Mouse (Mus musculus): ENCODE results near the gene Lrrc63. TPM values are rescaled to one million over a fixed set of nuclear protein-coding genes. Genes with fewer than 3 reads are reported as not detected.
"Not testable (repeated sequence)": the region's sequence is repeated elsewhere in the genome, so short reads cannot be mapped to it uniquely, and the experiment has no call there.

Lrrc63 gene
- polyA plus RNA-seq, 1 experiment from 2014 or later = 0.08 TPM

- no peaks in the 10 kb centered on the region for H3K9me3 ChIP-seq
- WGBS = 89% methylated on average over 3 of the region's 3 CpGs
- H3K4me1 ChIP-seq (replicated peaks) = no peaks in the 10 kb centered on the region
- H3K27ac ChIP-seq = no peak overlapping the region
- no peaks in the 10 kb centered on the region for H3K36me3 ChIP-seq
- H3K9ac ChIP-seq (replicated peaks) = no peak overlapping the region
- no peak overlapping the region for H3K4me2 ChIP-seq
- no peak overlapping the region for H3K4me3 ChIP-seq (replicated peaks)
- no peaks in the 10 kb centered on the region for H3K27me3 ChIP-seq
- ATAC-seq (ENCODE audit: insufficient number of reproducible peaks, insufficient read depth, low FRiP score, low TSS enrichment, low read depth) = no peak
Observed at GRCm38 (mm10) chr14:75168501-75168900, 37.8 kb upstream of the Lrrc63 start.

GRCm38 (mm10) chr14:75165574-75166131 is 35.0 kb upstream of the Lrrc63 start:
- Histone ChIP-seq H3K27ac (no peak overlapping the region), H3K9ac (replicated peaks) (no peak overlapping the region), H3K4me3 (replicated peaks) (no peak overlapping the region), H3K27me3 (no peaks in the 10 kb centered on the region), H3K36me3 (no peaks in the 10 kb centered on the region), H3K9me3 (no peaks in the 10 kb centered on the region), H3K4me2 (no peak overlapping the region), H3K4me1 (replicated peaks) (no peaks in the 10 kb centered on the region)
- WGBS = 73% methylated on average over 2 of the region's 2 CpGs
- ATAC-seq (ENCODE audit: insufficient number of reproducible peaks, insufficient read depth, low FRiP score, low TSS enrichment, low read depth) = no peak

GRCm38 (mm10) chr14:75164345-75164744 is 33.7 kb upstream of the Lrrc63 start:
- Histone ChIP-seq H3K27me3 (no peaks in the 10 kb centered on the region), H3K4me3 (replicated peaks) (no peak overlapping the region), H3K4me1 (replicated peaks) (no peaks in the 10 kb centered on the region), H3K27ac (no peak overlapping the region), H3K9ac (replicated peaks) (no peak overlapping the region), H3K9me3 (no peaks in the 10 kb centered on the region), H3K36me3 (no peaks in the 10 kb centered on the region), H3K4me2 (no peak overlapping the region)
- ATAC-seq (ENCODE audit: insufficient number of reproducible peaks, insufficient read depth, low FRiP score, low TSS enrichment, low read depth) = no peak
- 95% methylated on average over 9 of the region's 9 CpGs for WGBS

- H3K27ac ChIP-seq = no peak overlapping the region
- no peak overlapping the region for H3K9ac ChIP-seq (replicated peaks)
- ATAC-seq (ENCODE audit: insufficient number of reproducible peaks, insufficient read depth, low FRiP score, low TSS enrichment, low read depth) = no peak
- WGBS = 83% methylated on average over 8 of the region's 8 CpGs
- no peaks in the 10 kb centered on the region for H3K4me1 ChIP-seq (replicated peaks)
- H3K4me2 ChIP-seq = no peak overlapping the region
- no peaks in the 10 kb centered on the region for H3K9me3 ChIP-seq
- no peaks in the 10 kb centered on the region for H3K27me3 ChIP-seq
- no peaks in the 10 kb centered on the region for H3K36me3 ChIP-seq
- no peak overlapping the region for H3K4me3 ChIP-seq (replicated peaks)
Observed at GRCm38 (mm10) chr14:75163866-75164265, 33.2 kb upstream of the Lrrc63 start.

- H3K4me1 ChIP-seq (replicated peaks) = no peaks in the 10 kb centered on the region
- H3K4me3 ChIP-seq (replicated peaks) = no peak overlapping the region
- H3K9ac ChIP-seq (replicated peaks) = no peak overlapping the region
- WGBS = 85% methylated on average over 2 of the region's 2 CpGs
- no peaks in the 10 kb centered on the region for H3K9me3 ChIP-seq
- H3K27me3 ChIP-seq = no peaks in the 10 kb centered on the region
- no peak overlapping the region for H3K27ac ChIP-seq
- no peak overlapping the region for H3K4me2 ChIP-seq
- ATAC-seq (ENCODE audit: insufficient number of reproducible peaks, insufficient read depth, low FRiP score, low TSS enrichment, low read depth) = no peak
- H3K36me3 ChIP-seq = no peaks in the 10 kb centered on the region
Observed at GRCm38 (mm10) chr14:75159375-75159774, 28.7 kb upstream of the Lrrc63 start.

- Histone ChIP-seq H3K4me3 (replicated peaks) (no peak overlapping the region), H3K36me3 (no peaks in the 10 kb centered on the region), H3K27ac (no peak overlapping the region), H3K9ac (replicated peaks) (no peak overlapping the region), H3K27me3 (no peaks in the 10 kb centered on the region), H3K9me3 (no peaks in the 10 kb centered on the region), H3K4me1 (replicated peaks) (no peaks in the 10 kb centered on the region), H3K4me2 (no peak overlapping the region)
- no peak for ATAC-seq (ENCODE audit: insufficient number of reproducible peaks, insufficient read depth, low FRiP score, low TSS enrichment, low read depth)
- WGBS = 82% methylated on average over 8 of the region's 8 CpGs
Observed at GRCm38 (mm10) chr14:75154481-75154880, 23.8 kb upstream of the Lrrc63 start.

GRCm38 (mm10) chr14:75151146-75151545 is 20.5 kb upstream of the Lrrc63 start:
- Histone ChIP-seq H3K4me1 (replicated peaks) (no peaks in the 10 kb centered on the region), H3K9me3 (no peaks in the 10 kb centered on the region), H3K36me3 (no peaks in the 10 kb centered on the region), H3K9ac (replicated peaks) (no peak overlapping the region), H3K27ac (no peak overlapping the region), H3K4me2 (no peak overlapping the region), H3K27me3 (no peaks in the 10 kb centered on the region), H3K4me3 (replicated peaks) (no peak overlapping the region)
- ATAC-seq (ENCODE audit: insufficient number of reproducible peaks, insufficient read depth, low FRiP score, low TSS enrichment, low read depth) = no peak
- 79% methylated on average over 3 of the region's 3 CpGs for WGBS

- no peak for ATAC-seq (ENCODE audit: insufficient number of reproducible peaks, insufficient read depth, low FRiP score, low TSS enrichment, low read depth)
- 67% methylated on average over 2 of the region's 2 CpGs for WGBS
- no peaks in the 10 kb centered on the region for H3K4me1 ChIP-seq (replicated peaks)
- no peaks in the 10 kb centered on the region for H3K27me3 ChIP-seq
- H3K9me3 ChIP-seq = no peaks in the 10 kb centered on the region
- no peak overlapping the region for H3K4me2 ChIP-seq
- no peak overlapping the region for H3K4me3 ChIP-seq (replicated peaks)
- H3K36me3 ChIP-seq = no peaks in the 10 kb centered on the region
- H3K27ac ChIP-seq = no peak overlapping the region
- no peak overlapping the region for H3K9ac ChIP-seq (replicated peaks)
Observed at GRCm38 (mm10) chr14:75150653-75151052, 20.0 kb upstream of the Lrrc63 start.

GRCm38 (mm10) chr14:75148229-75148628 is 17.5 kb upstream of the Lrrc63 start:
- no peak overlapping the region for H3K4me2 ChIP-seq
- no peaks in the 10 kb centered on the region for H3K36me3 ChIP-seq
- no peaks in the 10 kb centered on the region for H3K27me3 ChIP-seq
- no peak overlapping the region for H3K27ac ChIP-seq
- WGBS = 87% methylated on average over 9 of the region's 9 CpGs
- H3K9me3 ChIP-seq = no peaks in the 10 kb centered on the region
- H3K4me1 ChIP-seq (replicated peaks) = no peaks in the 10 kb centered on the region
- no peak overlapping the region for H3K9ac ChIP-seq (replicated peaks)
- ATAC-seq (ENCODE audit: insufficient number of reproducible peaks, insufficient read depth, low FRiP score, low TSS enrichment, low read depth) = no peak
- no peak overlapping the region for H3K4me3 ChIP-seq (replicated peaks)

GRCm38 (mm10) chr14:75147706-75148105 is 17.0 kb upstream of the Lrrc63 start:
- H3K9me3 ChIP-seq; H3K4me2 ChIP-seq; H3K36me3 ChIP-seq; H3K9ac ChIP-seq (replicated peaks); ATAC-seq (ENCODE audit: insufficient number of reproducible peaks, insufficient read depth, low FRiP score, low TSS enrichment, low read depth); H3K4me1 ChIP-seq (replicated peaks); H3K4me3 ChIP-seq (replicated peaks); H3K27ac ChIP-seq; H3K27me3 ChIP-seq: not testable (repeated sequence)
- WGBS = 81% methylated on average over 2 of the region's 2 CpGs

GRCm38 (mm10) chr14:75139225-75139624 is 8.5 kb upstream of the Lrrc63 start:
- WGBS = 81% methylated on average over 2 of the region's 2 CpGs
- no peaks in the 10 kb centered on the region for H3K27me3 ChIP-seq
- H3K4me3 ChIP-seq (replicated peaks) = no peak overlapping the region
- no peak overlapping the region for H3K4me2 ChIP-seq
- no peak for ATAC-seq (ENCODE audit: insufficient number of reproducible peaks, insufficient read depth, low FRiP score, low TSS enrichment, low read depth)
- H3K4me1 ChIP-seq (replicated peaks) = no peaks in the 10 kb centered on the region
- H3K36me3 ChIP-seq = no peaks in the 10 kb centered on the region
- H3K27ac ChIP-seq = no peak overlapping the region
- no peak overlapping the region for H3K9ac ChIP-seq (replicated peaks)
- no peaks in the 10 kb centered on the region for H3K9me3 ChIP-seq

- ATAC-seq (ENCODE audit: insufficient number of reproducible peaks, insufficient read depth, low FRiP score, low TSS enrichment, low read depth) = no peak
- Histone ChIP-seq H3K4me2 (no peak overlapping the region), H3K4me1 (replicated peaks) (no peaks in the 10 kb centered on the region), H3K27me3 (no peaks in the 10 kb centered on the region), H3K36me3 (no peaks in the 10 kb centered on the region), H3K27ac (no peak overlapping the region), H3K9me3 (no peaks in the 10 kb centered on the region), H3K9ac (replicated peaks) (no peak overlapping the region), H3K4me3 (replicated peaks) (no peak overlapping the region)
- WGBS = 84% methylated on average over 10 of the region's 10 CpGs
Observed at GRCm38 (mm10) chr14:75138503-75138902, 7.8 kb upstream of the Lrrc63 start.
